Mouse (Mus musculus): ENCODE results near the gene Eif2a. TPM values are rescaled to one million over a fixed set of nuclear protein-coding genes. Genes with fewer than 3 reads are reported as not detected.

Eif2a gene
- polyA plus RNA-seq, 1 experiment from 2014 or later = 41.4 TPM

DNA sequence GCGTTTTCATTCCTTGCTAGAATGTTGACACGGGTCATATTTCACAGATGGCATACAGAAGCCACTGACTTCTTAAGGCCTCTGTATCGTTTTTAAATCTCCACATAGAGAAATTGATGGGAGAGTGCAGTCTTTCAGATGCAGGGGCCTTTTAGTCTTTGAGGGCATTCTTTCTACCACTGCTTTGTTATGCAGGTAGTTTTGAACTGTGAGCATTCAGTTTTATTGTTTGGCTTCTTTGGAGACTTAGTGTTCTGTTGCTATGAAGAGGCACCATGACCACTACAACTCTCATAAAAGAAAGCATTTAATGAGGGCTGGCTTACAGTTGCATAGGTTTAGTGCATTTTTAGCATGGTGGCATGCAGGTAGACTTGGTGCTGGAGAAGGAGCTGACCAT is 11.0 kb downstream of the Eif2a start:
- Histone ChIP-seq H3K9ac (replicated peaks; ENCODE audit: low read depth, low read length) (no peak overlapping the region), H3K4me3 (ENCODE audit: low read depth, low read length) (no peak overlapping the region), H3K27me3 (ENCODE audit: control insufficient read depth, insufficient read depth, low read length) (no peaks in the 10 kb centered on the region), H3K27ac (ENCODE audit: low read depth, low read length) (no peak overlapping the region), H3K9me3 (ENCODE audit: control insufficient read depth, low read length) (no peaks in the 10 kb centered on the region), H3K4me2 (ENCODE audit: low read depth, low read length) (no peak overlapping the region), H3K4me1 (ENCODE audit: control insufficient read depth, insufficient read depth, low read length) (no peaks in the 10 kb centered on the region), H3K36me3 (ENCODE audit: control insufficient read depth, insufficient read depth, low read length) (peaks cover 9% of the 10 kb centered on the region; the same call in 1 of the 2 replicates)
- no peak for ATAC-seq (ENCODE audit: low read depth)
- 91% methylated on average over 3 of the region's 3 CpGs for WGBS

DNA sequence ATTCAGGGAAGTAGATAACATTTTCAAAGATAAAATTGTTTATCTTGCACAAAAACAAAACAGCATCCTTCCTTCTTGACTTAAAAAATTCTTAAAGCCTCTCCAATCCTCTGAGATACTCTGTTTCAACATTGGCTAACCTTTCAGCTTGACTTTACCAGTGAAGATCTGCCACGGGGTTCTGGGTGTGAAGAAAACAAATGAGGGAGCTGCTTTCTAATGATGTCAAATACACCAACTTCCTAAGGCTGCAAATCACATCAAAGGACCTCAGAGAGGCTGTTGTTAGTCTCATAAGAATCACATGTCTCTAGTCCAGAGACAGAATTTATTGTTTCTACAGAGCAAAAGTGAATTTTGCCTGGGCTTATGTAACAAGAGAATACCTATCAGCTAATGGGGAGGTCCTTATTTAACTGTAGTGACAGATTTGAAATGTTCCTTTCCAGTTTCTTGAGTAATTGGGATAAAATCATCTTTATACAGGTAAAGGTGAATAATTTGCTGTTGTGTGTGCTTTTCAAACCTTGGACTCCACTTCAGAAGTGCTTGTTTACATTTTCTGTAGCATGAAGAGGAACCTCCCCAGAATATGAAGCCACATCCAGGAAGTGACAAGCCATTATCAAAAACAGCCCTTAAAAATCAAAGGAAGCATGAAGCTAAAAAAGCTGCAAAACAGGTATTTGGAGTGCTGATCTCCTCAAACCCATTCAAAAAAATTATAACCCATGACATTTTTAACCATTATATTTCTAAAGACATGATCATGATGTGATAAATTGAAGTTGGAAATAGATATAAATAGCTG is 26.6 kb downstream of the Eif2a start:
- Histone ChIP-seq H3K9me3 (ENCODE audit: control insufficient read depth, low read length) (no peaks in the 10 kb centered on the region), H3K9ac (replicated peaks; ENCODE audit: low read depth, low read length) (no peak overlapping the region), H3K4me2 (ENCODE audit: low read depth, low read length) (no peak overlapping the region), H3K36me3 (ENCODE audit: control insufficient read depth, insufficient read depth, low read length) (peaks cover 50% of the 10 kb centered on the region), H3K4me1 (ENCODE audit: control insufficient read depth, insufficient read depth, low read length) (no peaks in the 10 kb centered on the region), H3K4me3 (ENCODE audit: low read depth, low read length) (no peak overlapping the region), H3K27ac (ENCODE audit: low read depth, low read length) (no peak overlapping the region), H3K27me3 (ENCODE audit: control insufficient read depth, insufficient read depth, low read length) (no peaks in the 10 kb centered on the region)
- 87% methylated on average over 1 of the region's 1 CpGs for WGBS
- ATAC-seq (ENCODE audit: low read depth) = no peak

DNA sequence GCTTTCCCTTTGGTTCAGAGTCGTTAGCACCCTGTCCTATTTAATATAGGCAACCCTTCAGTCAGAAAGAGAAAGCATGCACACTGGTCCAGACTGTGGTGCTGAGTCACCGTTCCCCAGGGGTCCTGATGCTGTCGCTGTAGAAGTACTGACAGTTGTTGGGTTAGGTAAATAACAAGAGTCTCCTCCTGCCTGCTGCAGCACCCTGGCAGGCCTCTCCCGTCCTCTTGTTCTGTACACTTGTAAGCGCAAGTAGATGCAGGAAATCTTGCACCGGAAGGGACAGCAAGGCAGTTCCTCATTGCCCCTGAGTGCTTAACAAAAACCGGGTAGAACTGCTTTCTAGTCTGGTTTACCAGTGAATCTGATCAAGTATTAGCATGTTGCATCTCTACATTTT is 31.0 kb downstream of the Eif2a start:
- H3K4me2 ChIP-seq (ENCODE audit: low read depth, low read length) = no peak overlapping the region
- H3K36me3 ChIP-seq (ENCODE audit: control insufficient read depth, insufficient read depth, low read length) = peaks cover 39% of the 10 kb centered on the region
- ATAC-seq (ENCODE audit: low read depth) = no peak
- WGBS = 85% methylated on average over 7 of the region's 7 CpGs
- no peaks in the 10 kb centered on the region for H3K4me1 ChIP-seq (ENCODE audit: control insufficient read depth, insufficient read depth, low read length)
- H3K4me3 ChIP-seq (ENCODE audit: low read depth, low read length) = no peak overlapping the region
- no peaks in the 10 kb centered on the region for H3K9me3 ChIP-seq (ENCODE audit: control insufficient read depth, low read length)
- no peaks in the 10 kb centered on the region for H3K27me3 ChIP-seq (ENCODE audit: control insufficient read depth, insufficient read depth, low read length)
- H3K9ac ChIP-seq (replicated peaks; ENCODE audit: low read depth, low read length) = no peak overlapping the region
- no peak overlapping the region for H3K27ac ChIP-seq (ENCODE audit: low read depth, low read length)

DNA sequence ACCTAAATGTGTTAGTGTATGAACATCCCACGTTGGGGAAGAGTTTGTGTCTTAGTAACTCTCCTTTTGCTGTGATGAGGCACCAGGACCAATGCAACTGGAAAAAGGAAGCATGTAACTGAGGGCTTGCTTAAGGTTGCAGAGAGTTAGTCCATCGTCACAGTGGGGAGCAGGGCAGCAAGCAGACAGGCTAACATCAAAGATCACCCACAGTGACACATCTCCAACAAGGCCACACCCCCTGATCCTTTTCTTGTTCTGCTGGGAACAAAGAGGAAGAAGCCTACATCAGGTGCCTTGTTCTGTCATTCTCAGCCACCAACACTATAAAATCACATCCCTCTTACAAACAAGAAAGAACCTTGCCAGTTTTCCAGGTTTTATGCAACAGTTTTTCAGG is 34.3 kb downstream of the Eif2a start:
- Histone ChIP-seq H3K4me3 (ENCODE audit: low read depth, low read length) (no peak overlapping the region), H3K9me3 (ENCODE audit: control insufficient read depth, low read length) (no peaks in the 10 kb centered on the region), H3K36me3 (ENCODE audit: control insufficient read depth, insufficient read depth, low read length) (peaks cover 20% of the 10 kb centered on the region), H3K27me3 (ENCODE audit: control insufficient read depth, insufficient read depth, low read length) (no peaks in the 10 kb centered on the region), H3K27ac (ENCODE audit: low read depth, low read length) (no peak overlapping the region), H3K4me1 (ENCODE audit: control insufficient read depth, insufficient read depth, low read length) (no peaks in the 10 kb centered on the region), H3K9ac (replicated peaks; ENCODE audit: low read depth, low read length) (no peak overlapping the region), H3K4me2 (ENCODE audit: low read depth, low read length) (no peak overlapping the region)
- ATAC-seq (ENCODE audit: low read depth) = no peak
- WGBS = 28% methylated on average over 2 of the region's 2 CpGs

DNA sequence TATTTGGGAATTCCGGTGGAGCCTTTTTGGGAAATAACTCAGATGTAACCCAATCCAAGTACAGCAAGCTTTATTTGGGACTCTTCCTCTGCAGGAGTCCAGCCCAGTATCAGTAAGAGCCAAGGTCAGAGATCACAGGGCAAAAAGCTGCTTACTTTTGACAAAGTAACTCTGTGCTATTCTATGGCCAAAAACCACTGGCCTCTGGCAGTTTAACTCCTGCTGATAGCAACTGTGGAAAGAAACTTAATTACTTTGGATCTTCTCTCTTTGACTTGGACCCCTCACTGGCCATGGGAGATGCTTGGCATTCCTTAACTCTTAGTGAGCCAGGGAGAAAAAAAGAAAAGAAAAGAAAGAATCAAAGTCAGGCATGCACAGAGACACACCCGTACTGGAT is 35.8 kb downstream of the Eif2a start:
- Histone ChIP-seq H3K9ac (replicated peaks; ENCODE audit: low read depth, low read length) (no peak overlapping the region), H3K27ac (ENCODE audit: low read depth, low read length) (no peak overlapping the region), H3K4me2 (ENCODE audit: low read depth, low read length) (no peak overlapping the region), H3K36me3 (ENCODE audit: control insufficient read depth, insufficient read depth, low read length) (peaks cover 6% of the 10 kb centered on the region; the same call in 1 of the 2 replicates), H3K4me3 (ENCODE audit: low read depth, low read length) (no peak overlapping the region), H3K4me1 (ENCODE audit: control insufficient read depth, insufficient read depth, low read length) (no peaks in the 10 kb centered on the region), H3K27me3 (ENCODE audit: control insufficient read depth, insufficient read depth, low read length) (no peaks in the 10 kb centered on the region), H3K9me3 (ENCODE audit: control insufficient read depth, low read length) (no peaks in the 10 kb centered on the region)
- 34% methylated on average over 2 of the region's 2 CpGs for WGBS
- ATAC-seq (ENCODE audit: low read depth) = no peak

DNA sequence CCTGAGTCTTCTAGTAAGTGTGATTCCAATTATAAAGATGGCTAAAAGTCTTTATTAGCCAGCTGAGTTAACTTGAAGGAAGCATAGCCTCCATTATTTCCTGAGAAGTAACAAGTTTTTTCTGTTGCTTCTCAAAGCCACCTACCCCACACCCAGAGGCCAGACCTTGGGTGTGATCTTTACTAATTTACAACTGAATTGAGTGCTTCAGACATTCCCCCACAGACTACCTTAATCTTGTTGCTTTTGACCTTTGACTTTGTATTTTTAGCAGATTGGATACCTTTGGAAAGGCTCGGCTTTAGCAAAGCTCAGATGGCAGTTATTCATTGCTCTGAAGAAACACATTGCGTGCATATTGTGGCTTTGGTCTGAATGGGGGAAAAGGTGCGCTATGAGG is 45.2 kb downstream of the Eif2a start:
- 94% methylated on average over 3 of the region's 3 CpGs for WGBS
- Histone ChIP-seq H3K4me3 (ENCODE audit: low read depth, low read length) (no peak overlapping the region), H3K4me2 (ENCODE audit: low read depth, low read length) (no peak overlapping the region), H3K27ac (ENCODE audit: low read depth, low read length) (no peak overlapping the region), H3K9ac (replicated peaks; ENCODE audit: low read depth, low read length) (no peak overlapping the region), H3K36me3 (ENCODE audit: control insufficient read depth, insufficient read depth, low read length) (no peaks in the 10 kb centered on the region), H3K4me1 (ENCODE audit: control insufficient read depth, insufficient read depth, low read length) (0 out of 2 replicates have a peak, but pooled peaks cover 1% of the 10 kb centered on the region), H3K9me3 (ENCODE audit: control insufficient read depth, low read length) (no peaks in the 10 kb centered on the region), H3K27me3 (ENCODE audit: control insufficient read depth, insufficient read depth, low read length) (no peaks in the 10 kb centered on the region)
- no peak for ATAC-seq (ENCODE audit: low read depth)

DNA sequence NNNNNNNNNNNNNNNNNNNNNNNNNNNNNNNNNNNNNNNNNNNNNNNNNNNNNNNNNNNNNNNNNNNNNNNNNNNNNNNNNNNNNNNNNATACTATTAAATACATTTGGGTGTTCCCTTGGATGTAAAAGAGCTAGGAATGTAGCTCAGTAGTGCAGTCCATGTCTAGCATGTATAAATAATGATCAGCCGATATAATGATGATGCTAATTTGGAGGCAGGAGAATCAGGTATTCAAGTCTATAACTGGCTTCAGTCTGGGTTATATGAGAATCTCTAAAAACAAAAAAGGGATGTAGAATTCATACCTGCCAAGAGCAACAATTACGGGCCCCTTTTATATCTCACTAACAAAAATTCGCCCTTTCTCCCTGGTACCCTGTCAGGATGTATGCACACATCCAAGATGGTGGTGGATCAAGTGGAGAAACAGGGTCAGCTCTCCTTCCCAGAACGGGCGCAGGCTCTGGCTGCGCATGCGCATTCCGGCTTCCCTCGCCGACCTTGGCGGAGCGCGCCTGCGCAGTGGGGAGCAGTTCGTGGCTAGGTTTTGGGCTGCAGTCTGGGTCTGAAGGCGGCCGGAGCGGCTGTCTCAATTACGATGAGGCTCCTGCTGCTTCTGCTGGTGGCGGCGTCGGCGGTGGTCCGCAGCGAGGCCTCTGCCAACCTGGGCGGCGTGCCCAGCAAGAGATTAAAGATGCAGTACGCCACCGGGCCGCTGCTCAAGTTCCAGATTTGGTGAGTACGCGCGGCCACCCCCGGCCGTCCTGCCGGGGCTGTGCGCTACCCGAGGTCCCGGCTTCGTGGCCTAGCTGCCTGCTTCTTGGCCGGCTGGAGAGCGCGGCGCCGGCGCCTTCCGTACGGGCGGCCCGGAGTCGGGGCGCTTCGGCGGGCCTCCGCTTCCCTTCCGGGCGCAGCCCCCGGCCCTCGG is 50.8 kb downstream of the Eif2a start, which contains the start of gene Selenot:
Gene Selenot, plus strand, starts transcription at position 500 of the 930 bp plus-strand sequence.
- peak; percentile 94 for ATAC-seq (ENCODE audit: low read depth)
- H3K9ac ChIP-seq (replicated peaks; ENCODE audit: low read depth, low read length) = peak within 1 kb of the TSS; percentile 99
- peaks cover 12% of the 10 kb centered on the region; the same call in 1 of the 2 replicates for H3K4me1 ChIP-seq (ENCODE audit: control insufficient read depth, insufficient read depth, low read length)
- no peaks in the 10 kb centered on the region for H3K9me3 ChIP-seq (ENCODE audit: control insufficient read depth, low read length)
- no peaks in the 10 kb centered on the region for H3K27me3 ChIP-seq (ENCODE audit: control insufficient read depth, insufficient read depth, low read length)
- H3K36me3 ChIP-seq (ENCODE audit: control insufficient read depth, insufficient read depth, low read length) = 0 out of 2 replicates have a peak, but pooled peaks cover 3% of the 10 kb centered on the region
- 1% methylated on average over 57 of the region's 59 CpGs for WGBS
- H3K4me2 ChIP-seq (ENCODE audit: low read depth, low read length) = peak within 1 kb of the TSS; percentile 55
- H3K27ac ChIP-seq (ENCODE audit: low read depth, low read length) = peak within 1 kb of the TSS; percentile 98
- peak within 1 kb of the TSS; percentile 91 for H3K4me3 ChIP-seq (ENCODE audit: low read depth, low read length)

DNA sequence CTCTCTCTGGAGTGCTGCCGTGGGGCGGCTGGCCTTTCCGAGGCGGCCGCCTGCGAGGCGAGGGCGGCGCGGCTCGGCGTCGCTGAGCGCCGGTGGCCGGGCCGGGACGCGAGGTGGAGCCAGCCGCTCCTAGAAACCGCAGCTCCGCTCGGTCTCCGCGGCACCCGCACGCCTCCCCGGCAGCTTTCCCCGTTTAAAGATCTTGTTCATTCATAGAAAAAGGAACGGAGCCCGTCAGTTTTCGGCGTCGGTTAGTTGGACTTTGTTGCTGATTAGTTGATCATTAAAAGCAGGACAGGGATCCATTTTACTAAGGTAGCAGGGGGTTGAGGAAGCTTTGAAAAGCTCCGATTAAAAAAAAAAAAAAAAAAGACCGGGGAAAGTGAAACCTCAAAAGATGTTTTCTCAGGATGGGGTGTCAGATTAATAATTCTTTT is 51.5 kb downstream of the Eif2a start:
- H3K27ac ChIP-seq (ENCODE audit: low read depth, low read length) = peak overlapping the region; percentile 98
- peak overlapping the region; percentile 91 for H3K4me3 ChIP-seq (ENCODE audit: low read depth, low read length)
- WGBS = 0% methylated on average over 35 of the region's 36 CpGs
- no peaks in the 10 kb centered on the region for H3K27me3 ChIP-seq (ENCODE audit: control insufficient read depth, insufficient read depth, low read length)
- H3K36me3 ChIP-seq (ENCODE audit: control insufficient read depth, insufficient read depth, low read length) = 0 out of 2 replicates have a peak, but pooled peaks cover 3% of the 10 kb centered on the region
- peak overlapping the region; percentile 99 for H3K9ac ChIP-seq (replicated peaks; ENCODE audit: low read depth, low read length)
- ATAC-seq (ENCODE audit: low read depth) = peak; percentile 83
- no peaks in the 10 kb centered on the region for H3K9me3 ChIP-seq (ENCODE audit: control insufficient read depth, low read length)
- peak overlapping the region; percentile 55 for H3K4me2 ChIP-seq (ENCODE audit: low read depth, low read length)
- H3K4me1 ChIP-seq (ENCODE audit: control insufficient read depth, insufficient read depth, low read length) = peaks cover 13% of the 10 kb centered on the region; the same call in 1 of the 2 replicates

Measured in neural tube, embryonic 14.5 days (tissue).